Mouse (Mus musculus): ENCODE data around the gene Relch.
"Not testable (repeated sequence)": the region's sequence is repeated elsewhere in the genome, so short reads cannot be mapped to it uniquely, and the experiment has no call there.

The Relch gene

DNA sequence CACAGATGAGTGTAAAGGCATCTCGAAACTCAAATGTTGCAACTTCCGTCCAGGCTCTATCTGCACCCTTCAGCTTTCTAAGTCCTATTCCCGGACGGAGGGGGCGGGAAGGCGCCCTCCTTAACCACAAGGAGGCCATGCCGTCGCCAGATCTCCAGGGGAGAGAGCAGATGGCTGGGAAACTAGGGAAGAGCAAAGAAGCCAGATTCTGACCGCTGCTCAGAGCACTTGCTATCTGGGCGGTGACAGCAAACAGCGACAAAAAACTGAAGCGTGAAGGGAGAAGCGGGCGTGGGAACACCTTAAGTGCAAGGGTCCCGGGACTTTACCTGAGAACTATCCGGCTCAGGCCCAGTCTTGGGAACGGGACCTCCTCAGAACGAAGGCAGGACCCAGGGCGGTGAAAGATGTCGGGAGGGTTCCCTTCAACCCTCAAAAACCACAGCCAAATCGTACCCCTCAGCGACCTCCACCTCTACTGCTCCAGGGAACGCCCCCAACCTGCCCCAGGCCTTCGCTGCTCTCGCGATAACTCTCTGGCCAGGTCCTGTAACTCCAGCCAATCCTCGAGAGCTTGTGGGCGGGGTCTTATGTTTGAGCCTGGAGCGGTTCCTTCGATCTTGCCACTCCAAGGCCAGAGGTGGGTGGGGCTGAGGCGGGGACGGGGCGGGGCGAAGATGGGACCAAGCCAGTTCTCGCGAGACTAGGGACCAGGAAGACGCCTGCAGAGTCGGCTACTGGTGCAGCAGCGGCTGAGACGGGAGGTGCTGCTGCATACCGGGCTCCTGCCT lies at the start of gene Relch, which contains the start of gene Pign:
TSS of gene Relch (plus strand) at position 691 of the 791 bp plus-strand sequence.
TSS of gene Pign (minus strand) at position 507 of the 791 bp plus-strand sequence.
- peak; percentile 100 for DNase-seq (ENCODE audit: low spot score)

DNA sequence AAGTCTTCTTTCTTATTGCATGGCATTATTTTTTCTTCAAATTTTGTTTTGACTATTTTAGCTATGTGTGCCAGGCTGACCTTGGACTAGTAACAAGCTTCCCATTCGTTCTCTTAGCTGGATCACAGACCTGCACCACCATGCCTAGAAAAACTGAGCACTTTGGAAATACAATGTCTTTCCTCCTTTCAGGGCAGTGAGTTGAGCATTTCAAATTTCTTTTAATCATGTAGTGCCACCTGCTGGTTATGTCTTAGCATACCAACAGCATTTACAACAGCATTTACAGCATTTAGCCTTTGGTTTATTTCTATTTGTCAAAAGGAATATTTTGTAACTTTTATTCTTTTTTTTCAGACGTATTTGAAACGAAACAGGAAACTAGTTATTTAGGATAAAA lies 33.2 kb upstream of the Relch start:
- no peak for DNase-seq (ENCODE audit: low spot score)

DNA sequence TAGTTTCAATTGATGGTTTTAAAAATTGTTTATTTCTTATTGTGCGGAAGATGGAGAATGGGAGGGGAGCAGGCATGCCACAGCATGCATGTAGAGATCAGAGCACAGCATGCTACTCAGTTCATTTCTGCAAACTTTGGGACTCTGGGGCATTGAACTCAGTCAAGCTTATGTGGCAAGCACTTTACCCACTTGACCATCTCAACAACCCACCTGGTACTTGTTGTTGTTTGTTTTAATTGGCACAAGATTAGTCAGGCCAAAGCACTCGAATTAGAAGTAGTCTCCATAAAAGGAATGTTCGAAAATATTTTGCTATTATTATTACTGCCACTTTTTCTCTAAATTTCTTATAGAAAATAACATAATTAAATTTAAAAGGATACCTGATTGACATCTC lies 19.6 kb upstream of the Relch start:
- DNase-seq (ENCODE audit: low spot score), result no peak

- no peak for DNase-seq (ENCODE audit: low spot score)
These were observed 13.0 kb upstream of the Relch start for GRCm38 (mm10) chr1:105650650-105651049.

- no peak for DNase-seq (ENCODE audit: low spot score)
These were observed 9.7 kb upstream of the Relch start for GRCm38 (mm10) chr1:105653981-105654380.

DNA sequence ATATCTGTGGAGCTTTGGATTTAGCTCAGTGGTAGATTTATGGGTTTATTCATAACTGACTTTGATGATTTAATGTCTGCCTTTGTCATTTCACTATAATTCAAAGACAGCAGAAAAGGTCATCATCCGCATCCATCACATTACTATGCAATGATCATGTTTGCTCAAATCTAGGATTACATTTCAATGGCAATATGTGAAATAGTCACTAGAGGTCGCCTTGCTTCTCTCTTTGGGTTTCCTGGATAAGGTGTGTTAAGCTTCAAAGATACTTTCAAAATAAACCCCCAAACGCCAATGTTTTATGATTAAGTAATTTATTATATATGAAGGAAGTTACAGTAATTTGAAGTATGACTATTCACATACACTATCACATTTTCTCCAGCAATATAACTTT lies 3.6 kb upstream of the Relch start:
- DNase-seq (ENCODE audit: low spot score), result no peak

- DNase-seq (ENCODE audit: low spot score), result no peak
These were observed 866 bp upstream of the Relch start for GRCm38 (mm10) chr1:105662820-105663170.

- no peak for DNase-seq (ENCODE audit: low spot score)
These were observed 526 bp downstream of the Relch start for GRCm38 (mm10) chr1:105663962-105664812.

DNA sequence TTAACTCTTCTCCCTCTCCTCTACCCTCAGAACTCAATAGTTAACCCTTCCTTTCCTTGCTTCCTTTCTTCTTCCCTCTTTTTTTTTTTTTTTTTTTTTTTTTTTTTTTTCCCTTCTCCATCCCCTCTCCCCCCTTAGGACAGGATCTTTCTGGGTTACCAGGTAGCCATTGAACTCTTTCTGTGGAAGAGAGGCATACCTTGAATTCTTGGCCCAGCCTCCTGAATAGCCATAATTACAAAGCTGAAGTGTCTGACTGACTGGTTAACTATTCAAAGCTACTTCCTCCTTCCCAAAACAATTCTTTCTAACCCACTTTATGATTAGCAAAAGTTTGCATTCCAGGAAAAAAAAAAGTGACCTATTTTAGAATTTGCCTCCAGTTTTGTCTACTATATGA lies 6.0 kb downstream of the Relch start:
- no peak for DNase-seq (ENCODE audit: low spot score)

GRCm38 (mm10) chr1:105674763-105675162 lies 11.1 kb downstream of the Relch start:
- no peak for DNase-seq (ENCODE audit: low spot score)

DNA sequence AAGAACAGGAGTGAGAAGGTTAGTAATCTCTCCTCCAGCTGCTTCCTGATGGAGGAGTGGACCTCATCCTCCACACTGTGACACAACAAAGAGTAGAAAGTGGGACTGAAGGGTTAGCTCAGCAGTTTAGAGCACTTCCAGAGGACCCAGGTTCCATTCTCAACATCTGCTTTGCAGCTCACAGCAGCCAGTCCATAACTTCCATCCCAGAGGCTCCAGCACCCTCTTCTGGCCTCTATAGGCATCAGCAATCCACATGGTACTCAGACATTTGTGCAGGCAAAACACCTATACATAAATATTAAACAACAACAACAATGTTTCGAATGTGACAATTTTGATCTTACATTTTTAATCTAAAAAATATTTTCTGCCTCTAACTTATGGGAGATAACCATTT lies 16.9 kb downstream of the Relch start:
- no peak for DNase-seq (ENCODE audit: low spot score)

- DNase-seq (ENCODE audit: low spot score), result no peak
These were observed 21.8 kb downstream of the Relch start for GRCm38 (mm10) chr1:105685501-105685900.

GRCm38 (mm10) chr1:105695581-105695980 lies 31.9 kb downstream of the Relch start:
- no peak for DNase-seq (ENCODE audit: low spot score)

GRCm38 (mm10) chr1:105700984-105701530 lies 37.4 kb downstream of the Relch start:
- DNase-seq (ENCODE audit: low spot score), result no peak

GRCm38 (mm10) chr1:105709415-105709814 lies 45.8 kb downstream of the Relch start:
- no peak for DNase-seq (ENCODE audit: low spot score)

- no peak for DNase-seq (ENCODE audit: low spot score)
These were observed 47.6 kb downstream of the Relch start for GRCm38 (mm10) chr1:105711227-105711626.

- DNase-seq (ENCODE audit: low spot score), result no peak
These were observed 49.2 kb downstream of the Relch start for GRCm38 (mm10) chr1:105712822-105713221.

GRCm38 (mm10) chr1:105718358-105718757 lies 54.7 kb downstream of the Relch start:
- no peak for DNase-seq (ENCODE audit: low spot score)

DNA sequence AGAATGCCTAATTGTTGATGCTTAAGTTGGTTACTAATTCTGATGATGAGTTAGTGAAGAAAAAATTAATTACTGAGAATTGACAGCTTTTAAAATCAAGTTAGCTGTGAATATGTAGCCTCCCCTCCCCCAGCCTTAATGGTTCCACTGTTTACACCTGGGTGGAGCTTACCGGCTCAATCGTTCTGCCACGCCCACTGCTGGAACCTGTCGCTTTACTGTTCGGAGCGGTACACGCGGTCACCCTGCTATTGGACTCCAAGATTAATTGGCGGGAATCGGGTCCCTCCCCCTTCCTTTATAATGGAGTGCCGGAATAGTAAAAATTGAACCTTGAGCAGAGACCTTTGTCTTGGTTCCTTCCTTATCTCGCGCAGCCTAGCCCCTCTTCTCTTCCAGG lies 65.6 kb downstream of the Relch start:
- not testable (repeated sequence) for DNase-seq (ENCODE audit: low spot score)

- DNase-seq (ENCODE audit: low spot score), result no peak
These were observed 71.7 kb downstream of the Relch start for GRCm38 (mm10) chr1:105735318-105735717.

GRCm38 (mm10) chr1:105738334-105738733 lies 74.7 kb downstream of the Relch start:
- DNase-seq (ENCODE audit: low spot score), result no peak

GRCm38 (mm10) chr1:105739493-105739892 lies 75.8 kb downstream of the Relch start:
- DNase-seq (ENCODE audit: low spot score), result no peak

DNA sequence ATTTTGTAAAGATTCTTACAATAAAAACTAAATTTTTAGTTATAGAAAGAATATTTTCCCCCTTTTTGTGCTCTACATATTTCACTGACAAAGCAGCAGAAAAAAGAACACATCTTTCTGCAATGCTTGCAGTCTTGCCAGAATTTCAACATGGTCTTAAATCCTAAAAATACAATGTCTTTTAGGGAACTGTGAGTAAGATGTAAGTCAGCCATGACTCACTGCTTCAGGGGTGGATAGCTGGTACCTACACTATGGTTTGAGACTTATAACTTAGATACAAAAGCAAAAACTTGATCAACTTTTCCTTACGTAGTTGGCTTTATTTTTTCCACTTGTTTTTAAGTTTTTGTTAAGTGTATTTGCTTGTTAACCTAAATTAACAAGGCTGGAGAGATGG lies 78.8 kb downstream of the Relch start:
- no peak for DNase-seq (ENCODE audit: low spot score)

All from testis, postnatal 14 days (tissue).